Mouse (Mus musculus) MEL (cell line): Measurements from ENCODE around the gene Rabgap1l. TPM values are rescaled to one million over a fixed set of nuclear protein-coding genes. Genes with fewer than 3 reads are reported as not detected.

ENCODE experiments used
- DNase-seq: peaks from one replicate; pipeline ENCODE4 v3.0.0; 2011; ENCODE audit warnings: low read depth, low spot score
- H3K27ac ChIP-seq: 2 replicates; pipeline ENCODE4 v1.5.1; 2012; ENCODE audit warnings: low read depth, mild to moderate bottlenecking, control low read depth, low read length, moderate library complexity; ENCODE audit not compliant: control insufficient read depth
- H3K27me3 ChIP-seq, 2 experiments: fragments of 150-350 bp in 1 of 2; sonication (generic) in 1 of 2; 2 replicates each; pipeline ENCODE4 v1.6.1; 2012; ENCODE audit warnings: low read length in 2 of 2, mild to moderate bottlenecking in 2 of 2, improper control_type of control experiment in 1 of 2, moderate library complexity in 1 of 2; ENCODE audit not compliant: insufficient read depth in 2 of 2, control insufficient read depth in 1 of 2
- H3K36me3 ChIP-seq, 2 experiments: 2 replicates each; pipeline ENCODE4 v1.6.1; 2012 to 2014; ENCODE audit warnings: low read length in 2 of 2, improper control_type of control experiment in 1 of 2, inconsistent platforms in 1 of 2, mild to moderate bottlenecking in 1 of 2; ENCODE audit not compliant: insufficient read depth in 2 of 2, control insufficient read depth in 1 of 2
- H3K4me1 ChIP-seq, 2 experiments: fragments of 150-350 bp in 1 of 2; sonication (generic) in 1 of 2; 2 replicates each; pipeline ENCODE4 v1.6.1; 2012; ENCODE audit warnings: low read length in 2 of 2, improper control_type of control experiment in 1 of 2, mild to moderate bottlenecking in 1 of 2; ENCODE audit not compliant: insufficient read depth in 2 of 2, control insufficient read depth in 1 of 2
- H3K4me3 ChIP-seq, 2 experiments: fragments of 150-350 bp in 1 of 2; sonication (generic) in 1 of 2; 2 replicates each; pipeline ENCODE4 v1.5.1; 2012; ENCODE audit warnings: low read depth in 2 of 2, low read length in 2 of 2, mild to moderate bottlenecking in 2 of 2, moderate library complexity in 2 of 2, control low read depth in 1 of 2, improper control_type of control experiment in 1 of 2; ENCODE audit not compliant: control insufficient read depth in 1 of 2, insufficient read depth in 1 of 2
- H3K79me2 ChIP-seq: 2 replicates; pipeline ENCODE4 v1.6.1; 2012; ENCODE audit warnings: mild to moderate bottlenecking, low read length, moderate library complexity; ENCODE audit not compliant: control insufficient read depth, poor library complexity, insufficient read depth
- H3K9ac ChIP-seq: 2 replicates; pipeline ENCODE4 v1.6.1; 2012; ENCODE audit warnings: low read depth, mild to moderate bottlenecking, control low read depth, low read length, moderate library complexity; ENCODE audit not compliant: control insufficient read depth, poor library complexity, severe bottlenecking
- H3K9me3 ChIP-seq: fragments of 150-350 bp; sonication (generic); replicated peaks from 2 replicates; pipeline ENCODE4 v1.6.1; 2012; ENCODE audit warnings: mild to moderate bottlenecking, low read length, improper control_type of control experiment, moderate library complexity; ENCODE audit not compliant: insufficient read depth
- CHD1 ChIP-seq: IDR thresholded peaks from 2 replicates; pipeline ENCODE4 v1.6.1; 2012; ENCODE audit warnings: low read depth, mild to moderate bottlenecking, inconsistent platforms, low read length, improper control_type of control experiment
- CTCF ChIP-seq, 3 experiments: IDR thresholded peaks in 2 of 3; conservative IDR thresholded peaks in 1 of 3; 2 replicates each; pipeline ENCODE4 v1.5.1; 2011 to 2012; ENCODE audit warnings: low read length in 3 of 3, low read depth in 2 of 3, mild to moderate bottlenecking in 2 of 3, improper control_type of control experiment in 1 of 3, inconsistent platforms in 1 of 3, mixed read lengths in 1 of 3, moderate library complexity in 1 of 3; ENCODE audit not compliant: control insufficient read depth in 1 of 3, insufficient read depth in 1 of 3, poor library complexity in 1 of 3, severe bottlenecking in 1 of 3
- ELF1 ChIP-seq: IDR thresholded peaks from 2 replicates; pipeline ENCODE4 v1.6.1; 2014; ENCODE audit warnings: low read depth, mild to moderate bottlenecking, inconsistent platforms, low read length, improper control_type of control experiment, moderate library complexity
- EP300 ChIP-seq, 2 experiments: IDR thresholded peaks; 2 replicates each; pipeline ENCODE4 v1.6.1; 2011; ENCODE audit warnings: improper control_type of control experiment in 2 of 2, low read length in 2 of 2, low read depth in 1 of 2, mild to moderate bottlenecking in 1 of 2
- GABPA ChIP-seq: IDR thresholded peaks from 2 replicates; pipeline ENCODE4 v1.6.1; 2012; ENCODE audit warnings: low read depth, mild to moderate bottlenecking, inconsistent platforms, low read length, improper control_type of control experiment, moderate library complexity
- GATA1 ChIP-seq: IDR thresholded peaks from 2 replicates; pipeline ENCODE4 v1.6.1; 2011; ENCODE audit warnings: low read depth, low read length, improper control_type of control experiment
- MAFK ChIP-seq: IDR thresholded peaks from 2 replicates; pipeline ENCODE4 v1.6.1; 2011; ENCODE audit warnings: low read depth, mild to moderate bottlenecking, low read length, improper control_type of control experiment, borderline replicate concordance
- MEF2A ChIP-seq: IDR thresholded peaks from 2 replicates; pipeline ENCODE4 v1.6.1; 2014; ENCODE audit warnings: low read depth, mild to moderate bottlenecking, inconsistent platforms, low read length, improper control_type of control experiment; ENCODE audit not compliant: poor library complexity, insufficient replicate concordance, severe bottlenecking; ENCODE audit errors: extremely low read depth
- NELFE ChIP-seq: IDR thresholded peaks from 2 replicates; pipeline ENCODE4 v1.6.1; 2011; ENCODE audit warnings: low read depth, low read length, improper control_type of control experiment
- POLR2AphosphoS5 ChIP-seq: IDR thresholded peaks from 2 replicates; pipeline ENCODE4 v1.6.1; 2012; ENCODE audit warnings: low read depth, borderline replicate concordance, mild to moderate bottlenecking, inconsistent platforms, low read length, moderate library complexity, mixed read lengths
- RAD21 ChIP-seq: IDR thresholded peaks from 2 replicates; pipeline ENCODE4 v1.6.1; 2011; ENCODE audit warnings: mild to moderate bottlenecking, low read depth, low read length, improper control_type of control experiment
- SIN3A ChIP-seq: IDR thresholded peaks from 2 replicates; pipeline ENCODE4 v1.6.1; 2012; ENCODE audit warnings: low read length, improper control_type of control experiment, inconsistent platforms
- TAL1 ChIP-seq: IDR thresholded peaks from 2 replicates; pipeline ENCODE4 v1.6.1; 2012; ENCODE audit warnings: mild to moderate bottlenecking, inconsistent platforms, low read length, moderate library complexity, mixed read lengths
- UBTF ChIP-seq: IDR thresholded peaks from 2 replicates; pipeline ENCODE4 v1.6.1; 2012; ENCODE audit warnings: low read depth, mild to moderate bottlenecking, inconsistent platforms, low read length, improper control_type of control experiment, moderate library complexity, borderline replicate concordance; ENCODE audit not compliant: insufficient read depth
- USF2 ChIP-seq, 2 experiments: IDR thresholded peaks; 2 replicates each; pipeline ENCODE4 v1.6.1; 2011 to 2012; ENCODE audit warnings: improper control_type of control experiment in 2 of 2, low read length in 2 of 2, borderline replicate concordance in 1 of 2, inconsistent platforms in 1 of 2, low read depth in 1 of 2, mild to moderate bottlenecking in 1 of 2; ENCODE audit not compliant: insufficient read depth in 1 of 2
- ZC3H11A ChIP-seq: IDR thresholded peaks from 2 replicates; pipeline ENCODE4 v1.6.1; 2012; ENCODE audit warnings: low read depth, mild to moderate bottlenecking, inconsistent platforms, low read length, improper control_type of control experiment
- polyA plus RNA-seq, 2 experiments: library from polyadenylated mRNA; stranded (reverse) in 1 of 2; unstranded in 1 of 2; fragments of >175 nt in 1 of 2; fragments of >200 nt in 1 of 2; gene quantifications; 2 replicates each; pipeline versions ENCODE4 v1.2.1 to v1.2.4; 2012; ENCODE audit warnings: low replicate concordance in 2 of 2, low read depth in 1 of 2; ENCODE audit not compliant: insufficient read length in 2 of 2, insufficient read depth in 1 of 2, missing spikeins in 1 of 2
- total RNA-seq: library from RNA; depleted of rRNA; stranded (reverse); fragments of 300-350 nt; gene quantifications from 2 replicates; pipeline ENCODE4 v1.2.3, GENCODE M21; 2012

Rabgap1l gene
- total and polyA plus RNA-seq, 3 experiments, result 24.1 to 26.2 TPM; not detected in 1

DNA sequence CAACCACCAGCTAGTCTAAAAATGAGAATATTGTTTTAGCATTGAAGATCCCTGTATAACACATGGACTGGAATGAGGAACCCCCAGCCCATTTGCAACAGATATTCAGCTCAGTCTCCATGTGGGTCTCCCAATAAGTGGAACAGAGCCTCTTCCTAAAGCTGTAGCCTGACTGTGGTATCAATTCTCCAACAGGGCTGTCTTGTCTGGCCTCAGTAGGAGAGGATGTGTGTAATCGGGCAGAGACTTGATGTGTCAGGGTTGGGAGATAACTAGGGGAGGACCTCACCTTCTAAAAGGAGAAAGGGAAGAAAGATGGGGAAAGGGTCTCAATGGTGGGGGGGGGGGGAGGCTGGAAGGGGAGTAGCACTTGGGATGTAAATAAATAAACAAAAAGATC is 346.2 kb downstream of the Rabgap1l start:
- H3K36me3 ChIP-seq, result peaks cover 0 to 9% of the 10 kb centered on the region in 2 experiments; a peak in 2 of 4 replicates
- TF ChIP-seq TAL1, result no peak
- TF ChIP-seq MEF2A, result no peak
- TF ChIP-seq NELFE, result no peak
- TF ChIP-seq MAFK, result no peak
- no peak for TF ChIP-seq CHD1
- TF ChIP-seq EP300 (IDR thresholded peaks at IDR 0.05; ENCODE audit: low read depth in 1 of 2, low read length in 2 of 2), result no peak
- TF ChIP-seq UBTF, result no peak
- TF ChIP-seq, all 39 proteins: peak for 0
- H3K79me2 ChIP-seq, result no peaks in the 10 kb centered on the region
- no peak overlapping the region for H3K9ac ChIP-seq
- H3K9me3 ChIP-seq, result no peaks in the 10 kb centered on the region
- H3K27ac ChIP-seq, result no peak overlapping the region
- no peak overlapping the region for H3K4me3 ChIP-seq
- no peak for DNase-seq
- H3K27me3 ChIP-seq, result no peaks in the 10 kb centered on the region
- peaks cover 1 to 5% of the 10 kb centered on the region in 2 experiments for H3K4me1 ChIP-seq

DNA sequence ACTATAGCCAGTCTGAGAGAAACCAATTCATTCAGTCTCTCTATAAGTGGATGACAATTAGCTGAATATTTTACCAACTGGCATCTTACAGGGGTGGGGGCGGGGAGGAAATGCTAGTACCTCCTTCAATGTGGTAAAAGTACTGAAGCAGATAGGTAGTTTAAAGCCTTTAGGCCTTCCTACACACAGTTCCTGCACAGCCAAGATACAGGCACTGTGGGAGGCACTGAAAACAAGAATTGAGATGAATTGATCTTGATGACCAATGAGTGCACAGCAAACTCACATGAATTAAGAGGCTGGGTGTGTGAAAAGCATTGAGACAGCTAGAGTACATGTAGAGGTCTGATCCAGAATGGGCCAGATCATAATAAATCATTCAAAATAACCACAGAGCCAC is 349.5 kb downstream of the Rabgap1l start:
- Histone ChIP-seq H3K36me3 (peaks cover 0 to 8% of the 10 kb centered on the region in 2 experiments; a peak in 2 of 4 replicates), H3K79me2 (no peaks in the 10 kb centered on the region), H3K9me3 (no peaks in the 10 kb centered on the region), H3K4me1 (peaks cover 0 to 5% of the 10 kb centered on the region in 2 experiments; a peak in 2 of 4 replicates), H3K9ac (no peak overlapping the region), H3K27me3 (no peaks in the 10 kb centered on the region), H3K4me3 (no peak overlapping the region), H3K27ac (no peak overlapping the region)
- peak; percentile 53 for DNase-seq
- TF ChIP-seq TAL1 (0 out of 2 replicates have a peak, but pooled peaks have one; percentile 15), EP300 (IDR thresholded peaks at IDR 0.05; ENCODE audit: low read depth in 1 of 2, low read length in 2 of 2) (peak in 1 of 2 experiments; percentile 29; a peak in 1 of 4 replicates), CHD1 (no peak), SIN3A (no peak), POLR2AphosphoS5 (no peak)

- H3K27me3 ChIP-seq, result no peaks in the 10 kb centered on the region
- DNase-seq, result no peak
These were observed 351.3 kb downstream of the Rabgap1l start for GRCm38 (mm10) chr1:160441679-160442078.

More at GRCm38 (mm10) chr1:160441679-160442078, 351.3 kb downstream of the Rabgap1l start:
- Histone ChIP-seq H3K4me3 (no peak overlapping the region), H3K9me3 (no peaks in the 10 kb centered on the region), H3K79me2 (no peaks in the 10 kb centered on the region), H3K36me3 (peaks cover 0 to 7% of the 10 kb centered on the region in 2 experiments; a peak in 2 of 4 replicates), H3K9ac (no peak overlapping the region), H3K27ac (no peak overlapping the region), H3K4me1 (peaks cover 0 to 5% of the 10 kb centered on the region in 2 experiments; a peak in 2 of 4 replicates)
- TF ChIP-seq RAD21 (no peak), MEF2A (no peak), CTCF (IDR thresholded peaks at IDR 0.05 in 2 of 3, conservative IDR thresholded peaks at IDR 0.05 in 1 of 3; ENCODE audit: control insufficient read depth in 1 of 3, insufficient read depth in 1 of 3, low read depth in 2 of 3, low read length in 3 of 3, poor library complexity in 1 of 3, severe bottlenecking in 1 of 3) (no peak), TAL1 (no peak), GABPA (no peak), USF2 (IDR thresholded peaks at IDR 0.05; ENCODE audit: borderline replicate concordance in 1 of 2, insufficient read depth in 1 of 2, low read depth in 1 of 2, low read length in 2 of 2) (no peak), ZC3H11A (no peak), GATA1 (no peak), ELF1 (no peak)
